Mouse (Mus musculus) liver, embryonic 15.5 days (tissue): Measurements from ENCODE around the gene Pomgnt1. TPM values are rescaled to one million over a fixed set of nuclear protein-coding genes. Genes with fewer than 3 reads are reported as not detected.

Experiments used
- ATAC-seq: fragments of 200-750 bp; cut with Nextera tagmentation; 2 replicates; pipeline ENCODE4 v1.8.0; 2017; ENCODE audit warnings: moderate number of reproducible peaks, mild to moderate bottlenecking, moderate library complexity; ENCODE audit not compliant: insufficient read depth
- H3K27ac ChIP-seq: fragments of 300-500 bp; sonication (generic); replicated peaks from 2 replicates; pipeline ENCODE4 v1.5.1; 2015; ENCODE audit warnings: mild to moderate bottlenecking, inconsistent platforms
- H3K27me3 ChIP-seq: fragments of 300-500 bp; sonication (generic); 2 replicates; pipeline ENCODE4 v1.6.1; 2015; ENCODE audit warnings: mild to moderate bottlenecking, inconsistent platforms
- H3K36me3 ChIP-seq: fragments of 300-500 bp; sonication (generic); replicated peaks from 2 replicates; pipeline ENCODE4 v1.6.1; 2015; ENCODE audit warnings: moderate library complexity, mild to moderate bottlenecking, inconsistent platforms
- H3K4me1 ChIP-seq: fragments of 300-500 bp; sonication (generic); replicated peaks from 2 replicates; pipeline ENCODE4 v1.6.1; 2015; ENCODE audit warnings: inconsistent platforms
- H3K4me2 ChIP-seq: fragments of 300-500 bp; sonication (generic); 2 replicates; pipeline ENCODE4 v1.6.1; 2015; ENCODE audit warnings: moderate library complexity, mild to moderate bottlenecking, inconsistent platforms
- H3K4me3 ChIP-seq: fragments of 300-500 bp; sonication (generic); replicated peaks from 2 replicates; pipeline ENCODE4 v1.5.1; 2015; ENCODE audit warnings: mild to moderate bottlenecking, inconsistent platforms
- H3K9ac ChIP-seq: fragments of 300-500 bp; sonication (generic); 2 replicates; pipeline ENCODE4 v1.6.1; 2015; ENCODE audit warnings: moderate library complexity, mild to moderate bottlenecking, inconsistent platforms
- H3K9me3 ChIP-seq: fragments of 300-500 bp; sonication (generic); replicated peaks from 2 replicates; pipeline ENCODE4 v1.6.1; 2016; ENCODE audit warnings: inconsistent platforms
- WGBS: fragments of 180-500 bp; shearing (Covaris S2); methylation state at CpG from one replicate; pipeline ENCODE4 v1.1.7; 2015; ENCODE audit warnings: mixed read lengths; ENCODE audit not compliant: insufficient replicate concordance; 5-methylcytosine and 5-hydroxymethylcytosine counted together
- polyA plus RNA-seq: library from polyadenylated mRNA; unstranded; fragments of >200 nt; fragmentation: Nextera tagmentation; extraction: Ambion mirVana; gene quantifications from 2 replicates; pipeline ENCODE4 v1.2.1, GENCODE M21; 2015

The Pomgnt1 gene
- polyA plus RNA-seq, 1 experiment from 2014 or later, result 11.5 TPM

GRCm38 (mm10) chr4:116140801-116141574 is 17.3 kb downstream of the Pomgnt1 start:
- Histone ChIP-seq H3K9me3 (no peaks in the 10 kb centered on the region), H3K36me3 (no peaks in the 10 kb centered on the region), H3K4me3 (no peak overlapping the region), H3K9ac (no peak overlapping the region), H3K4me2 (no peak overlapping the region), H3K4me1 (peaks cover 11% of the 10 kb centered on the region), H3K27ac (no peak overlapping the region), H3K27me3 (peaks cover 56% of the 10 kb centered on the region)
- ATAC-seq, result no peak
- 62% methylated on average over 7 of the region's 7 CpGs for WGBS

GRCm38 (mm10) chr4:116141736-116142135 is 18.1 kb downstream of the Pomgnt1 start:
- 62% methylated on average over 1 of the region's 1 CpGs for WGBS
- H3K27me3 ChIP-seq, result peaks cover 56% of the 10 kb centered on the region

GRCm38 (mm10) chr4:116142269-116142668 is 18.6 kb downstream of the Pomgnt1 start:
- WGBS, result 64% methylated on average over 7 of the region's 7 CpGs
- Histone ChIP-seq H3K4me2 (no peak overlapping the region), H3K36me3 (no peaks in the 10 kb centered on the region), H3K4me3 (no peak overlapping the region), H3K9ac (no peak overlapping the region), H3K4me1 (peaks cover 11% of the 10 kb centered on the region), H3K27me3 (peaks cover 56% of the 10 kb centered on the region), H3K27ac (no peak overlapping the region), H3K9me3 (no peaks in the 10 kb centered on the region)
- no peak for ATAC-seq

More at GRCm38 (mm10) chr4:116141736-116142135, 18.1 kb downstream of the Pomgnt1 start:
- ATAC-seq, result no peak
- H3K4me3 ChIP-seq, result no peak overlapping the region
- no peak overlapping the region for H3K9ac ChIP-seq
- no peak overlapping the region for H3K27ac ChIP-seq
- H3K4me2 ChIP-seq, result no peak overlapping the region
- peaks cover 11% of the 10 kb centered on the region for H3K4me1 ChIP-seq
- no peaks in the 10 kb centered on the region for H3K9me3 ChIP-seq
- H3K36me3 ChIP-seq, result no peaks in the 10 kb centered on the region

GRCm38 (mm10) chr4:116143317-116143811 is 19.7 kb downstream of the Pomgnt1 start:
- no peak overlapping the region for H3K27ac ChIP-seq
- H3K4me3 ChIP-seq, result peak overlapping the region; percentile 55; the same call in 1 of the 2 replicates
- peaks cover 56% of the 10 kb centered on the region for H3K27me3 ChIP-seq
- H3K4me1 ChIP-seq, result peaks cover 11% of the 10 kb centered on the region
- no peak for ATAC-seq
- 8% methylated on average over 7 of the region's 7 CpGs for WGBS
- peak overlapping the region; percentile 79 for H3K4me2 ChIP-seq
- H3K9ac ChIP-seq, result no peak overlapping the region
- H3K9me3 ChIP-seq, result no peaks in the 10 kb centered on the region
- H3K36me3 ChIP-seq, result no peaks in the 10 kb centered on the region

GRCm38 (mm10) chr4:116143891-116144717 is 20.5 kb downstream of the Pomgnt1 start:
- Histone ChIP-seq H3K36me3 (no peaks in the 10 kb centered on the region), H3K4me2 (peak overlapping the region; percentile 79), H3K9me3 (no peaks in the 10 kb centered on the region), H3K9ac (peak overlapping the region; percentile 40; the same call in 1 of the 2 replicates), H3K4me3 (peak overlapping the region; percentile 55), H3K4me1 (peaks cover 11% of the 10 kb centered on the region), H3K27ac (no peak overlapping the region), H3K27me3 (peaks cover 56% of the 10 kb centered on the region)
- ATAC-seq, result 0 out of 2 replicates have a peak, but pooled peaks have one; percentile 34
- WGBS, result 1% methylated on average over 47 of the region's 47 CpGs

- Histone ChIP-seq H3K27me3 (peaks cover 11% of the 10 kb centered on the region), H3K9ac (peak overlapping the region; percentile 84), H3K4me3 (peak overlapping the region; percentile 73), H3K9me3 (no peaks in the 10 kb centered on the region), H3K27ac (peak overlapping the region; percentile 75), H3K36me3 (peaks cover 27% of the 10 kb centered on the region), H3K4me2 (peak overlapping the region; percentile 95), H3K4me1 (peaks cover 30% of the 10 kb centered on the region)
- ATAC-seq, result 0 out of 2 replicates have a peak, but pooled peaks have one; percentile 9
- WGBS, result 34% methylated on average over 6 of the region's 6 CpGs
Observed at GRCm38 (mm10) chr4:116149812-116150155, 26.1 kb downstream of the Pomgnt1 start.

- peaks cover 6% of the 10 kb centered on the region for H3K27me3 ChIP-seq
- H3K4me1 ChIP-seq, result peaks cover 29% of the 10 kb centered on the region
- peak overlapping the region; percentile 95 for H3K4me2 ChIP-seq
- ATAC-seq, result peak; percentile 95
- peaks cover 31% of the 10 kb centered on the region for H3K36me3 ChIP-seq
- H3K27ac ChIP-seq, result peak overlapping the region; percentile 75
- under 1% methylated on average over 58 of the region's 73 CpGs for WGBS
- H3K9ac ChIP-seq, result peak overlapping the region; percentile 84
- H3K9me3 ChIP-seq, result no peaks in the 10 kb centered on the region
- H3K4me3 ChIP-seq, result peak overlapping the region; percentile 73
Observed at GRCm38 (mm10) chr4:116150156-116150861, 26.7 kb downstream of the Pomgnt1 start.

GRCm38 (mm10) chr4:116150862-116151221 is 27.2 kb downstream of the Pomgnt1 start:
- peaks cover 29% of the 10 kb centered on the region for H3K4me1 ChIP-seq
- no peak for ATAC-seq
- peak overlapping the region; percentile 73 for H3K4me3 ChIP-seq
- 0 out of 2 replicates have a peak, but pooled peaks cover under 1% of the 10 kb centered on the region for H3K27me3 ChIP-seq
- H3K9me3 ChIP-seq, result no peaks in the 10 kb centered on the region
- 28% methylated on average over 4 of the region's 4 CpGs for WGBS
- H3K9ac ChIP-seq, result peak overlapping the region; percentile 84
- peak overlapping the region; percentile 95 for H3K4me2 ChIP-seq
- peaks cover 34% of the 10 kb centered on the region for H3K36me3 ChIP-seq
- H3K27ac ChIP-seq, result peak overlapping the region; percentile 68

- peaks cover 38% of the 10 kb centered on the region for H3K36me3 ChIP-seq
Observed at GRCm38 (mm10) chr4:116151238-116151637, 27.6 kb downstream of the Pomgnt1 start, which contains the start of gene Lurap1. Gene Lurap1, minus strand, starts transcription at chr4:116151338.

GRCm38 (mm10) chr4:116152702-116153101 is 29.1 kb downstream of the Pomgnt1 start:
- 87% methylated on average over 15 of the region's 15 CpGs for WGBS
- no peak for ATAC-seq
- Histone ChIP-seq H3K27ac (no peak overlapping the region), H3K27me3 (no peaks in the 10 kb centered on the region), H3K9me3 (no peaks in the 10 kb centered on the region), H3K36me3 (peaks cover 53% of the 10 kb centered on the region), H3K4me3 (no peak overlapping the region), H3K9ac (no peak overlapping the region), H3K4me2 (no peak overlapping the region), H3K4me1 (peaks cover 29% of the 10 kb centered on the region)

More at GRCm38 (mm10) chr4:116151238-116151637, 27.6 kb downstream of the Pomgnt1 start, which contains the start of gene Lurap1:
- H3K9ac ChIP-seq, result peak within 1 kb of the TSS; percentile 84
- peaks cover 29% of the 10 kb centered on the region for H3K4me1 ChIP-seq
- 68% methylated on average over 6 of the region's 6 CpGs for WGBS
- H3K4me2 ChIP-seq, result peak within 1 kb of the TSS; percentile 95
- ATAC-seq, result no peak
- H3K27ac ChIP-seq, result peak within 1 kb of the TSS; percentile 75
- H3K27me3 ChIP-seq, result no peaks in the 10 kb centered on the region
- H3K4me3 ChIP-seq, result peak within 1 kb of the TSS; percentile 73
- no peaks in the 10 kb centered on the region for H3K9me3 ChIP-seq
